Mouse (Mus musculus) hindbrain, embryonic 16.5 days (tissue): ENCODE measurements at regions not wholly inside any gene's neighbourhood (a gene's known extent, or its start where the extent isn't known, plus 50 kb on each side); places are given as distances from the start of the nearest gene placed in this dataset.

Source experiments
- ATAC-seq: fragments of 200-750 bp; cut with Nextera tagmentation; 2 replicates; pipeline ENCODE4 v1.8.0; 2017; ENCODE audit warnings: moderate TSS enrichment, moderate library complexity
- H3K27ac ChIP-seq: fragments of 300-500 bp; sonication (generic); 2 replicates; pipeline ENCODE4 v1.5.1; 2014; ENCODE audit warnings: low read depth, mild to moderate bottlenecking, control low read depth, low read length, moderate library complexity
- H3K27me3 ChIP-seq: fragments of 300-500 bp; sonication (generic); replicated peaks from 2 replicates; pipeline ENCODE4 v1.6.1; 2014; ENCODE audit warnings: low read length; ENCODE audit not compliant: control insufficient read depth, insufficient read depth
- H3K36me3 ChIP-seq: fragments of 300-500 bp; sonication (generic); 2 replicates; pipeline ENCODE4 v1.6.1; 2014; ENCODE audit warnings: mild to moderate bottlenecking, low read length, moderate library complexity, mixed read lengths; ENCODE audit not compliant: control insufficient read depth, insufficient read depth
- H3K4me1 ChIP-seq: fragments of 300-500 bp; sonication (generic); 2 replicates; pipeline ENCODE4 v1.6.1; 2014; ENCODE audit warnings: low read depth, low read length; ENCODE audit not compliant: control insufficient read depth, insufficient read depth
- H3K4me2 ChIP-seq: fragments of 300-500 bp; sonication (generic); 2 replicates; pipeline ENCODE4 v1.6.1; 2014; ENCODE audit warnings: mild to moderate bottlenecking, low read length, control low read depth, moderate library complexity
- H3K4me3 ChIP-seq: fragments of 300-500 bp; sonication (generic); 2 replicates; pipeline ENCODE4 v1.5.1; 2014; ENCODE audit warnings: mild to moderate bottlenecking, low read length, control low read depth, moderate library complexity
- H3K9ac ChIP-seq: fragments of 300-500 bp; sonication (generic); 2 replicates; pipeline ENCODE4 v1.6.1; 2014; ENCODE audit warnings: low read depth, mild to moderate bottlenecking, control low read depth, low read length, moderate library complexity
- H3K9me3 ChIP-seq: fragments of 300-500 bp; sonication (generic); 2 replicates; pipeline ENCODE4 v1.6.1; 2014; ENCODE audit warnings: mild to moderate bottlenecking, low read length, moderate library complexity; ENCODE audit not compliant: control insufficient read depth
- WGBS: fragments of 180-500 bp; shearing (Covaris S2); extraction: QIAGEN DNeasy Blood & Tissue Kit; methylation state at CpG from one replicate; pipeline ENCODE4 v1.1.7; 2014; 5-methylcytosine and 5-hydroxymethylcytosine counted together

- H3K9ac ChIP-seq, result no peak overlapping the region
- no peak overlapping the region for H3K4me3 ChIP-seq
- H3K4me2 ChIP-seq, result no peak overlapping the region
- no peaks in the 10 kb centered on the region for H3K27me3 ChIP-seq
- no peaks in the 10 kb centered on the region for H3K36me3 ChIP-seq
- 68% methylated on average over 1 of the region's 1 CpGs for WGBS
- no peak overlapping the region for H3K27ac ChIP-seq
- H3K9me3 ChIP-seq, result no peaks in the 10 kb centered on the region
- no peaks in the 10 kb centered on the region for H3K4me1 ChIP-seq
- ATAC-seq, result no peak
Measured at GRCm38 (mm10) chr13:35388380-35388779, 271.3 kb upstream of the Cdyl start.

- Histone ChIP-seq H3K4me2 (no peak overlapping the region), H3K9me3 (no peaks in the 10 kb centered on the region), H3K4me1 (no peaks in the 10 kb centered on the region), H3K9ac (no peak overlapping the region), H3K27ac (no peak overlapping the region), H3K27me3 (no peaks in the 10 kb centered on the region), H3K36me3 (no peaks in the 10 kb centered on the region), H3K4me3 (no peak overlapping the region)
- 88% methylated on average over 6 of the region's 6 CpGs for WGBS
- no peak for ATAC-seq
Measured at GRCm38 (mm10) chr13:35389781-35390525, 269.7 kb upstream of the Cdyl start.

DNA sequence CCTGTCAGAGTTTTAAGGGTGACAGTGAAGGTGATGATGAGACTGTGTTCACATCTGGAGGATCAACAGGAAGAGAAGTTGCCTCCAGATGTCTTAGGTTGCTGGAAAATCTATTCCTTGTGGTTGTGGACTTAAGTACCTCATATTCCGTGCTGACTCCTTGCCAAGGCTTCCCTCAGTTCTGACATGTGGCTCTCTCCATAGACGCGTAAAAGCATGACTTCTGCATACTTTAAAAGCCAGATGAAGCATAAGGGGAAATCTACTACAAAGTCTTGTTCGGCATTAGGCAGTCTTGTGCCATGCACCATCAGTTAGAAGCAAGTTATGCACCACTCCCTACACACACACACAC is 269.1 kb upstream of the Cdyl start:
- Histone ChIP-seq H3K27me3 (no peaks in the 10 kb centered on the region), H3K4me2 (no peak overlapping the region), H3K36me3 (no peaks in the 10 kb centered on the region), H3K27ac (no peak overlapping the region), H3K9ac (no peak overlapping the region), H3K4me3 (no peak overlapping the region), H3K4me1 (no peaks in the 10 kb centered on the region), H3K9me3 (no peaks in the 10 kb centered on the region)
- no peak for ATAC-seq
- WGBS, result 81% methylated on average over 4 of the region's 4 CpGs

DNA sequence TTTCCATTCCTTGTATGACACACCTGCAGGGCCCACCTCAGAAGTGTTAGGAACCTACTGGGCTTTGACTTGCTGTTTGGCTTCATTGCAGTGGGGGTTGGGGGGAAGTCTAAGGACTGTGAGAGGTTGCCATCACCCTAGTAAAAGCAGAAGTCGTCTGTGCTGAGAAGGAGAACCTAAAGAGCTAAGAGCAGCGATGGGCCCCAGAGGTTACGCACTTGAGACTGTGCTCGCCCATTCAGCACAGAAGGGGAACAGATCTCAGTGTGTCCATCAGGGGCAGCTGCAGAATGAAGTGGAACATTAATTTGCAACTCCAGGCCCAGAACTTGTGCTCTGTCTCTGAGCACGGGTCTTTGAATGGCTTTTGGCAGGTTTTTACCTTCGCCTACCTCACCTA is 267.5 kb upstream of the Cdyl start:
- 90% methylated on average over 6 of the region's 6 CpGs for WGBS
- Histone ChIP-seq H3K4me3 (no peak overlapping the region), H3K27ac (no peak overlapping the region)

GRCm38 (mm10) chr13:35395192-35395591 is 264.4 kb upstream of the Cdyl start:
- no peaks in the 10 kb centered on the region for H3K27me3 ChIP-seq
- H3K4me1 ChIP-seq, result no peaks in the 10 kb centered on the region
- no peak for ATAC-seq
- no peak overlapping the region for H3K27ac ChIP-seq
- no peaks in the 10 kb centered on the region for H3K36me3 ChIP-seq
- no peak overlapping the region for H3K4me3 ChIP-seq
- no peak overlapping the region for H3K4me2 ChIP-seq
- WGBS, result 76% methylated on average over 4 of the region's 4 CpGs
- no peaks in the 10 kb centered on the region for H3K9me3 ChIP-seq
- no peak overlapping the region for H3K9ac ChIP-seq

More for the DNA sequence above, 267.5 kb upstream of the Cdyl start:
- Histone ChIP-seq H3K4me1 (no peaks in the 10 kb centered on the region), H3K36me3 (no peaks in the 10 kb centered on the region), H3K9ac (no peak overlapping the region), H3K9me3 (no peaks in the 10 kb centered on the region), H3K4me2 (no peak overlapping the region), H3K27me3 (no peaks in the 10 kb centered on the region)
- no peak for ATAC-seq

- no peaks in the 10 kb centered on the region for H3K36me3 ChIP-seq
- no peaks in the 10 kb centered on the region for H3K27me3 ChIP-seq
- no peaks in the 10 kb centered on the region for H3K4me1 ChIP-seq
- no peaks in the 10 kb centered on the region for H3K9me3 ChIP-seq
- ATAC-seq, result no peak
- 27% methylated on average over 5 of the region's 5 CpGs for WGBS
- no peak overlapping the region for H3K9ac ChIP-seq
- H3K4me2 ChIP-seq, result no peak overlapping the region
- no peak overlapping the region for H3K4me3 ChIP-seq
- no peak overlapping the region for H3K27ac ChIP-seq
Measured at GRCm38 (mm10) chr13:35395630-35396029, 264.0 kb upstream of the Cdyl start.

DNA sequence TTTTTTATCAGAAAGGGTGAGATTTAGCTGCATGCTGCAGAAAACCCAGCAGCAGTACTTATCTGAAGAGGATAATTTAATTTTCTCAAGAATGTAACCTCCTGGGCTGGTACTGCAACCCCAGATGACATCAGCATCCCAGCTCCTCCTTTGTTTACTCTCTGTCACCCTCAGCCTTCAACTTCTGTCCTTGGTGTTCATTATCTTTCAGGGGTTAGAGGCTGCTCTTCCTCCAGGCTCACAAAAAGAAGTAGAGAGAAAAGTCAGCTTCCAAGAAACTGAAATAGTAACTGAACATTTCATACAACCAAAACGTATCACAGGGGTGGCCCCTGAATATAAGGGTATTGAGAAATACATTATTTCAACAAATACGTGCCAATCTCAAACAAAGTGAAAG is 262.5 kb upstream of the Cdyl start:
- WGBS, result 89% methylated on average over 2 of the region's 2 CpGs
- no peaks in the 10 kb centered on the region for H3K27me3 ChIP-seq
- ATAC-seq, result no peak
- no peaks in the 10 kb centered on the region for H3K9me3 ChIP-seq
- no peaks in the 10 kb centered on the region for H3K36me3 ChIP-seq
- H3K4me1 ChIP-seq, result no peaks in the 10 kb centered on the region
- H3K9ac ChIP-seq, result no peak overlapping the region
- no peak overlapping the region for H3K4me3 ChIP-seq
- no peak overlapping the region for H3K27ac ChIP-seq
- no peak overlapping the region for H3K4me2 ChIP-seq

GRCm38 (mm10) chr13:35398192-35398591 is 261.4 kb upstream of the Cdyl start:
- no peak overlapping the region for H3K4me3 ChIP-seq
- 69% methylated on average over 8 of the region's 8 CpGs for WGBS
- H3K9ac ChIP-seq, result no peak overlapping the region
- no peaks in the 10 kb centered on the region for H3K36me3 ChIP-seq
- no peaks in the 10 kb centered on the region for H3K4me1 ChIP-seq
- ATAC-seq, result no peak
- H3K27ac ChIP-seq, result no peak overlapping the region
- no peak overlapping the region for H3K4me2 ChIP-seq
- H3K9me3 ChIP-seq, result no peaks in the 10 kb centered on the region
- no peaks in the 10 kb centered on the region for H3K27me3 ChIP-seq

DNA sequence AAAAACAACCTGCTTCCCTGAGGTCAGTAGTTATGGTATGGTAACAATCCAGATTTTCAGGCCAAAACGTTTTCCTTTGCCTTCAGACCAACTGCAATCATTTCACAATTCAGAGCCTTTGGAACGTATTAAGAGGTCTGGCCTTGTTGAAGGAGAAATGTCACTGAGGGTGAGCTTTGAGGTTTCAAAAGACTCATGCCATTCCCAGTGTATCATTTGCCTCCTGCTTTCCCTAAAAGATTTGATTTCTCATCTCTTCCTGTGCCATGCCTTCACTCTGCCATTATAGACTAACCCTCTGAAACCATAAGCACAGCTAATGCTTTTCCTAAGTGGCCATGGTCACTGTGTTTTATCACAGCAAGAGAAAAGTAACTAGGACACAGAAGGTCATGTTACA is 256.8 kb upstream of the Cdyl start:
- no peak for ATAC-seq
- H3K4me2 ChIP-seq, result no peak overlapping the region
- H3K27ac ChIP-seq, result no peak overlapping the region
- no peak overlapping the region for H3K4me3 ChIP-seq
- no peak overlapping the region for H3K9ac ChIP-seq
- H3K4me1 ChIP-seq, result no peaks in the 10 kb centered on the region
- H3K27me3 ChIP-seq, result no peaks in the 10 kb centered on the region
- H3K9me3 ChIP-seq, result no peaks in the 10 kb centered on the region
- no peaks in the 10 kb centered on the region for H3K36me3 ChIP-seq
- WGBS, result 78% methylated on average over 2 of the region's 2 CpGs

GRCm38 (mm10) chr13:35404428-35404827 is 255.2 kb upstream of the Cdyl start:
- H3K4me2 ChIP-seq, result no peak overlapping the region
- no peak overlapping the region for H3K4me3 ChIP-seq
- 94% methylated on average over 5 of the region's 5 CpGs for WGBS
- no peaks in the 10 kb centered on the region for H3K9me3 ChIP-seq
- no peak overlapping the region for H3K9ac ChIP-seq
- ATAC-seq, result no peak
- H3K27me3 ChIP-seq, result no peaks in the 10 kb centered on the region
- no peak overlapping the region for H3K27ac ChIP-seq
- no peaks in the 10 kb centered on the region for H3K4me1 ChIP-seq
- no peaks in the 10 kb centered on the region for H3K36me3 ChIP-seq
